Mouse (Mus musculus) CH12F3 (cell line): ENCODE measurements around the gene Nr1d1.
"Not testable (repeated sequence)": the region's sequence is repeated elsewhere in the genome, so short reads cannot be mapped to it uniquely, and the experiment has no call there.

Experiments used
- in situ Hi-C: fragments of 300-500 bp; cut with MboI; formaldehyde crosslinking; loops from 2 replicates; pipeline ENCODE4 v1.14.3; 2020; ENCODE audit warnings: low sequenced_read_pairs

Gene Nr1d1

GRCm38 (mm10) chr11:98740393-98741050 is 34.6 kb downstream of the Nr1d1 start, which contains the start of gene Thra:
Gene Thra, plus strand, starts transcription at chr11:98740638.
- in situ Hi-C loops = no loop called here

- in situ Hi-C loops = no loop called here
These were observed 35.1 kb downstream of the Nr1d1 start for GRCm38 (mm10) chr11:98740026-98740392.

- in situ Hi-C loops = no loop called here
These were observed 36.2 kb downstream of the Nr1d1 start for GRCm38 (mm10) chr11:98738925-98739324.

- in situ Hi-C loops = no loop called here
These were observed 36.7 kb downstream of the Nr1d1 start for GRCm38 (mm10) chr11:98738428-98738911.

- in situ Hi-C loops = not testable (repeated sequence)
These were observed 37.9 kb downstream of the Nr1d1 start for GRCm38 (mm10) chr11:98737220-98737619.

- in situ Hi-C loops = no loop called here
These were observed 39.0 kb downstream of the Nr1d1 start for GRCm38 (mm10) chr11:98736176-98736575.

- in situ Hi-C loops = no loop called here
These were observed 40.0 kb downstream of the Nr1d1 start for GRCm38 (mm10) chr11:98735111-98735510.

GRCm38 (mm10) chr11:98734020-98734419 is 41.1 kb downstream of the Nr1d1 start:
- in situ Hi-C loops = no loop called here

GRCm38 (mm10) chr11:98731134-98731533 is 44.0 kb downstream of the Nr1d1 start:
- in situ Hi-C loops = no loop called here

GRCm38 (mm10) chr11:98730727-98731126 is 44.4 kb downstream of the Nr1d1 start:
- in situ Hi-C loops = no loop called here

- in situ Hi-C loops = loop anchor here (10.0 kb wide), 1 partner anchor 56 kb away; no protein-coding TSS in a partner anchor
These were observed 46.0 kb downstream of the Nr1d1 start, which contains the start of gene Med24 for GRCm38 (mm10) chr11:98729119-98729588. Gene Med24, minus strand, starts transcription at chr11:98729435.

GRCm38 (mm10) chr11:98725926-98726506 is 49.1 kb downstream of the Nr1d1 start:
- in situ Hi-C loops = loop anchor here (10.0 kb wide), 1 partner anchor 59 kb away; no protein-coding TSS in a partner anchor

GRCm38 (mm10) chr11:98723098-98723497 is 52.0 kb downstream of the Nr1d1 start:
- in situ Hi-C loops = loop anchor here (10.0 kb wide), 1 partner anchor 62 kb away; no protein-coding TSS in a partner anchor

GRCm38 (mm10) chr11:98721458-98722226 is 53.5 kb downstream of the Nr1d1 start:
- in situ Hi-C loops = loop anchor here (10.0 kb wide), 1 partner anchor 63 kb away; no protein-coding TSS in a partner anchor

- in situ Hi-C loops = loop anchor here (10.0 kb wide), 1 partner anchor 64 kb away; no protein-coding TSS in a partner anchor
These were observed 54.4 kb downstream of the Nr1d1 start for GRCm38 (mm10) chr11:98720756-98721155.
